Mouse (Mus musculus) adrenal gland, adult 8-10 months (tissue): ENCODE measurements around the gene Gm36864. TPM values are rescaled to one million over a fixed set of nuclear protein-coding genes. Genes with fewer than 3 reads are reported as not detected.
A peak's percentile ranks its signal among the peaks of the same experiment; 100 is the strongest.

Source experiments
- DNase-seq: peaks from one replicate; pipeline ENCODE4 v3.0.0; 2022
- total RNA-seq, 4 experiments: library from RNA; stranded (reverse); gene quantifications; 2 replicates each; pipeline ENCODE4 v1.2.4; 2022

Gene Gm36864
- total RNA-seq, 4 experiments from 2014 or later: not detected

DNA sequence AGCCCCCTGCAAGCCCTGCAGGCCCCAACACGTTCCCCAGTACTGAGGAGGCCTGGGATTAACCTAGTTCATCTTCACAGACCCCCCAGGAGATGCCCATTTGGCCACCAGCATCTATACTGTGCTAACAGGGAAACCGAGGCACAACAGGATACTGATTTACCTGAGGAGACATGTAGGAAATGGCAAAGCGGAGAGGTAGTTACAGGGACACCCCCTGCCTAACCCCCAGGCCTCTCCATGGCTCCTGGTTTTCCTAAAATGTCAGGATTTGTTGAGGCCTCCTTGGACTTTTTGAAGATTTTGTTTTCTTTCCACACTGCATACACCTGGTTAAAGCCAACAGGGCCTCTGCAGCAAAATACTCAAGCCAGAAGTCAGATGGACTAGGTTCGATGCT, 21.3 kb downstream of the Gm36864 start, which contains the start of gene Acp4:
Gene Acp4, minus strand, starts transcription at position 101 of the 400 bp plus-strand sequence.
- no peak for DNase-seq

DNA sequence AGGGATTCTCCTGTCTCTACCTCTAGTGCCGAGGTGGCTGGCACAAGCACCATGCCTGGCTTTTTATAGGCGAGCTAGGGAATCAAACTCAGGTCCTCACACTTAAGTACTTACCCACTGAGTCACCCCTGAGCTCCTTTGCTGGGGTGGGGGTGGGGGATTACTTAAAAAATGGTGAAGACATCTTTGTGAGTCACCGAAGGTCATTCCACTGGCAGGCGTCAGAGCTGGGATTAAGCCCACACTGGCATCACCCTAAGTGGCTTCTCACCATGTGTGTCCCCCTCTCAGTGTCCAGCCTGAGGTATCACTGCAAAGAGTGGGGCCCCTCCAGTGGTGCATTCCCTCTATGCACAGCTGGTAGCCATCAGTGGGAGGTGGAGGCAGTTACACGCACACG, 24.4 kb downstream of the Gm36864 start:
- no peak for DNase-seq

DNA sequence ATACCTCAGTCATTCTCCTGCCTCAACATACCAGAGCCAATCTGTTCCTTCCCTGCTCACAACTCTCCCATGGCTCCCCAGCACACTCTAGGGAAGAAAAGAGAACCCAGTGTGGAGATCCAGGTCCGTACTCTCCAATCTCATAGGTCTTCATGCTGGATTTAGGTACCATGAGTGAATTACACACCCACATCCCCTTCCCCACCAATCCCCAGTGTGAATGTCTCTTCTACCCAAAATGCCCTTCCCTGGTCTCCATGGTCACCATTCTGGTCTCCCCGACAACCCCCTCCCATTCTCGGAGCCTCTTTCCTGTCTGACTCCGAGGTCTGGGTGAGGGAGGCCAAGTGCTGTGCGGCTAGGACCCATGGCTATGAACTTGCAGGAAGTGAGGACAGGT, 25.2 kb downstream of the Gm36864 start, which contains the start of gene Gm15517:
Gene Gm15517, plus strand, starts transcription at position 301 of the 400 bp plus-strand sequence.
- DNase-seq: no peak

DNA sequence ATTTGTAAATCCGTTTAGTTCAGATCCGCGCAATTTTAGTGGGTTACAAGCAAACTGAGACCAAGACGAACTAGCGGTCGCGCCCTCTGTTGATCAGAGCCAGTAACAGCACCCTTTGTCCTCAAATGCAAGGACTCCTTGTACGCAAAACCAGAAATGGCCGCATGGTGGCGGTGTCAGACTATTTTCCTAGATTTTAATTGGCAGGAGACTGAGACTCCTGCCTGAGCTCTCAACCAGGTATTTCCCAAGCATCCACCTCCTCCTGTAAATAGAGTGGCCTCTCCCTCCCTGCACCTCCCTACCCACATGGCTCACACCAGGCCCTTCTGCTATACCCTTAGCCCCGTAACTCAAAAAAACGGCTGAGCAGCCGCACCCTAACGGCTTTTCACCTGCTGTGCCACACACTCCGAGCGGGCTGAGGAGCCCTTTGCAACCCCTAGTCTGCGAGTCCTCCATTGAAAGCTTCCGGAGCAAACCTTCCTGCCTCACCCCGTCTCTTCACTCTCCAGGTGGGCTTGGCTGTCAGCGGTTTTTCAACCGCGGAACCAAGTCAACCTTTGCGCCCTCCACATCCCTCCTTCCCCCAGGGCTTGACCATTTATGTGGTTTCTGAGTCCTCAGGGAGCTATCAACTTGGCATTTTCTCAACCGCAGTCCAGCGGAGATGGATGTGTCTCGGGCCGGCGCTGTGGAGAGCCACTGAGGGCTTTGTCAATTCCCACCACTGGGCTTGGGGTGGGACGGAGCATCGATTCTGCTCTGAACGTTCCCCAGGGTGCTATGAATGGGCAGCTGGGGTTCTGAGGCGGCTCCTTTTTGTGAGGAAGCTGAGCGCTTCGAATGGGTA, 27.0 kb downstream of the Gm36864 start:
- DNase-seq: peak; percentile 82

DNA sequence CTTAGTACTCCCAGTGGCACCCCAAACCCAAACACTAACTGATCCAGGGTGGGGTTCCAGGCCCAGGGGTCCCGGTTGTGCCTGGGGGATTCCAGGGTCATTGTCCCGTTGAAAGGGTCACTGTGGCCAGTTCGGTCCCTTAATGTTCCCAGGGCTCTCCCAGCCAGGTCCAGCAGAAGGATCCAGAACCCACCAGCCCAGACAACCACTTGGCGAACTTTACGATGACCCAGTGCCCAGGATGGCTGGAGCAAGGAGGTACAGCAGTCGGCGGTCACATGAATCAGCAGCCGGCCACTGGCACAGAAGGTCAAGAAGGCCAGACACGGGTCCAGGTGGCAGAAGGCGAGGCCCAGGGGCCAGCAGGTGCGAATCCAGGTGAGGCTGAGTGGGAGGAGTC, 32.1 kb downstream of the Gm36864 start:
- no peak for DNase-seq

DNA sequence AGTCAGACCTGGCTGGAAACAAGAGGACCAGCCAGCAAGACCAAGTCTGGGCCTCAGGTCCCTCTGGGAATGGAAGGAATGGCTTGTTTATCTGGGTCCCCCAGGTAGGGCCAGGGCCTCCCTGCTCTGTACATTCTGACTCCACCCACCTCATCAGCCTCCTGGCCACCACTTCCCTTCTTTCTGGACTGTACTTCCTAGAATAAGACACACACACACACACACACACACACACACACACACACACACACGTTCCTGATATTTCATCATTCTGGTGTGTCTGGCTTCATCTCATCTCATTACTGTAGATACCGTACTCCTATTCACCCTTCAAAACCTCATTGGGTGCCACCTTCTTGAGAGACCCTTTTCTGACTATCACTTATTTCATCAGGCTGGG, 33.4 kb downstream of the Gm36864 start:
- no peak for DNase-seq

DNA sequence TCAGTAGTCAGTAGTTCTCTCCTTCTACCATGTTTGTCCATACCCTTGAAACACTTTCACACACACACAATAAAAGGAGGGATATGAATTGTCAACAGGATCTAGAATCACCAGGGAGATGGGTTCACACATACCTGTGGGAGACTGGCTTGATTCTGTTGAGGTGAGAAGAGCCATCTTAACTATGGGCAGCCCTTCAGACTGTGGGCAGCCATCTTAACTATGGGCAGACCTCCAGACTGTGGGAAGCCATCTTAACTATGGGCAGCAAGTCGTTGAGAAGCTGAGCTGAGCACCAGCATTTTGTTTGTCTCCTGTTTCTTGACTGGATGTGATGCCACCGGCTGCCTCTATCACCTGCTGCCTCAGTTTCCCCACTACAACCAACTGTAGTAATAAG, 35.3 kb downstream of the Gm36864 start:
- no peak for DNase-seq

DNA sequence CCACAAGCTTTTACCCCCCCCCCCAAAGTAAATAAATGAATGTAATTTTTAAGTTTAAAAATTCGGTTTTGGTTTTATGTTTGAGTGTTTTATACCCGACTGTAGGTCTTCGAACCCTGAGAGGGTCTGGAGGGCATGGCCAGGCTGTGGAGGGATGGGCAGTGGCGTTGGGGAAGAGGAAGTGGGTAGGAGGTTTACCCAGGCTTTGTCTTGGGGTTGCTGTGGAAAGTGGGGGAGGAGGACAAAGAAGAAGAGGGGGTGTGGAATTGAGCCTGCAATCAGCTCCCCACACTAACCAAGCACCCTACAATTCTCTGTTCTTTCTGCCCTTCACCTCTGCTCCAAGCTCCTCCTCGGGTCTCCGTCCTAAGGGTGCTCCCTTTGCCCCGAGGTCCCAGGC, 36.6 kb downstream of the Gm36864 start:
- no peak for DNase-seq

DNA sequence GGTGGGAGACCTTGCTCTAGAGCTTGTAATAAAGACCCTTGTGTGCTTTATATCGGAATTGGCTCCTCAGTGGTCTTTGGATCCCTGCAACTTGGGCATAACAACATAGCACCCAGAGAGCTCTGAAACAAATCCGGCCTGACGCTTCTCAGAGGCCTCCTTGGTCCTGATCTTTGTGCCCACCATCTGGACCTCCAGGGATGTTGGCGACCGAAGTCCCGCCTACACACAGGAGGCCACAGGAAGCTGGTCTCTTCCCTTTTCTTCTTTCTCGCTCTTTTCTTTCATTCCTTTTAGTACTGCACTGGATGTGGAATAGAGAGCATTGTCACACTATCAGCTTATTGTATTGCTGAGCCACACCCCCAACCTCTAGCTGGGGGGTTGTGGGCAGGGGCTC, 37.5 kb downstream of the Gm36864 start:
- DNase-seq: no peak

DNA sequence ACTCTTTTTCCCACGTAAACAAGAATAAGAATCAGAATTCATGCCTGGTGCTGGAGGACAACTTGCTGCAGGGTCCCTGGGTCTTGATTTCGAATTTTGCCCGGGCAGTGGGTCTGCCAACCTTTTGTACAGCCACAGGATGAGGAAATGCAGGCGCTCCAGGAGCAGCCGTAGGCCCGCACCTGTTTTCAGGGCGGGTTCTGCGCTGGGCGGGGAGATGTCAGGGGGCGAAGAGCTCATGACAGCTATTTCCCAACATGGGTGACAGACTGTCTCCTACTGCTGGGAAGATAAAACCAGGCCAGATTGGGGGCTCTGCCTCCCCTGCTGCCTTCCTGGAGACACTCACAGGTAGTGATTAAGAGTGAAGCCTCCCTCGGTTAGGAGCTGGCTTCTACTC, 38.1 kb downstream of the Gm36864 start:
- no peak for DNase-seq

DNA sequence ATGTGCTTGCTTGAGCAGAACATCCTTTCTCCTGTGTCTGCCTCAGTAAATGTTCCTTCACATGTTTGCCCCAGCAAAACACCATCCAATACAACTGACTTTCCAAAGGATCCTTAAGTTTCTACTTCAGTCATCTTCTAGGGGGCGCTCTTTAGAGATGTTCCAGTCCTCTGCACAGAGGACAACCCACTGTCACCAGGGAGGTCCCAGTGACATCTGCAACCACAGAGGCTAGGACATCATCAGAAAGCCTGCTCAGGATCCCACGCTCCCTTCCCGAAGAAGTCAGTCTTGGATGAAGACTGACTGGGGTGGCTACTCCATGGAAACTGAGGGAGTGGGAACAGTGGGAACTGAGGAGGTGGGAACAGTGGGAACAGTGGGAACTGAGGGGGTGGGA, 39.6 kb downstream of the Gm36864 start:
- DNase-seq: no peak

DNA sequence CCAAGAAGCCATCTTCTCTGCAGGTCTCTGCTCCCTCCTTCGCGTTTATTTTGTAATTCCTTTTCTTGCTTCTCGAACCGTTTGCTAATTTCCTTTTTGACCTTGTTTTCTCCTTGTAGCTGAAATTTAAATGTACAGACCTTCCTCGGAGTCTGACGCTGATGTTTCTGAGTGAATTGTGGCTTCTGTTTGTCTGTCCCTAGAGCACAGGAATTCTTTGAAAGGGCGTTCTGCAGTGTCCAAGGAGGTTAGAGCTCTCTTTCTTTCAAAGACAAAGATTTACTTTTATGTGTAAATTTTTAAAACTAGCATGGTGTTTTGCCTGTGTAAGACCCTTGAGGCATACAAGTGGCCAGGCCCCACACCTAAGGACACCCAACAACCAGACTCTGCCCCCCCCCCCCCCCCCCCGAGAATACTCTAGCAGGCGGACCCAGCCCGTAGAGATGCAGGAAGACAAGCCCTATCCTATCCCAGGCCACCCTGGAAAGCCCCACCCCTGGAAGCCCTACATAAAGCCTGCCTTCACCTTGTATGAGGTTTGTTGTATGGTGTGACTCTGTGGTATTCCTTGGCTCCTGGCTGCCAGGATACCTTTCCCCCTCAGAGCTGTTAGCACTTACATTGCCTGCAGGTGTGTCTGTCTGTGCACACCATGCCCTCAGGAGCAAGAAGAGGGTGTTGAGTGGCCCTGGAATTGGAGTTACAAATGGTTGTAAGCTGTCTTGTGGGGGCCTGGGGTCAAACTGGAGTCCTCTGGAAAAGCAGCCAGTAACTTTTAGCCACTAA, 40.7 kb downstream of the Gm36864 start:
- no peak for DNase-seq

DNA sequence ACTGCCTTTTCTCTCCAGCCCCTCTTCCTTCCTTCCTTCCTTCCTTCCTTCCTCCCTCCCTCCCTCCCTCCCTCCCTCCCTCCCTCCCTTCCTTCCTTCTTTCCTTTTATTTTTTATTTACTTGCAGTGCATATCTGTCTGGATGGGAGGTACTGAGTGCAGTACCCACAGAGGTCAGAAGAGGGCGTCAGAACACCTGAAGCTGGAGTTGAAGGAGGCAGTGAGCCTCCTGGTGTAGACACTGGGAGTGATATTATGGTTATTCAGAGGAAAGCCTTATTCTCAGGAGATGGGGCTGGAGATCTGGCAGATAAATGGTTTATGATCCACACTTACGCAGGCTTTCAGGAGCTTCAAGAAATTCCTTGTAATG, 41.3 kb downstream of the Gm36864 start:
- no peak for DNase-seq

DNA sequence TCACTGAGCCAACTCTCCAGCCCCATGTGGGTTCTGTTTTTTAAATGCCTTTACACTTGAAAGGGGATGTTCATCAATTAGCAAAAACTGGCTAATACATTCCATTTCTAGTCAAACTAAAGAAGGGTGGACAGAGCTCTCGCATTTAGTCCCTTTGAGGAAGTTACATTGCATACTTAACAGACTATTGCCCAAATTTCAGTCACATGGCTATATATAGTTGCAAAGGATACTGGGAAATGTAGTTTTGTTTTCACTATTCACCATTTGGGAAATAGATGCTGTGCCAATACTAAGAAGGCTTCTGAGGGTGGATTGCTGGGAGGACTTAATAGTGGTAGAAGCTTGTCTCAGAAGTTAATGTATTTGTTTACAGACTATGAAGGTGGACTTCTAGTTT, 45.0 kb downstream of the Gm36864 start:
- DNase-seq: no peak

DNA sequence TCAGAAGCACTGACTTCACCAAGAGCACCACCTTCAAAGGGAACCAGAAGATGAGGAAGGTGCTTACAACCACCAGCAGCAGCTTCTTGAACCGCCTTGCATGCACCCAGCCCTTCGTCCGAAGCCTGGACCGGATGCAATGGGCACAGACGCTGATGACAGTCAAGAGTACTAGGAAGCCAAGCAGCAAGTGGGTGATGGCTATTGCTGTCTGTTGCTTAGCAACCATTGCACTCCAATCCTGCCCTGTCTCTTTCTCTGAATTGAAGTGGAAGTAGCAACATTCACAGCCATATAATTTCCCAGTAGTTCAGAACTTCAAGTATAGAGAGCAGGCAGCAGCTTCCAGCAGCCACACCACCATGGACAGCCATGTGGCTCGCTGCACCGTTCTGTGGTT, 45.6 kb downstream of the Gm36864 start:
- no peak for DNase-seq

DNA sequence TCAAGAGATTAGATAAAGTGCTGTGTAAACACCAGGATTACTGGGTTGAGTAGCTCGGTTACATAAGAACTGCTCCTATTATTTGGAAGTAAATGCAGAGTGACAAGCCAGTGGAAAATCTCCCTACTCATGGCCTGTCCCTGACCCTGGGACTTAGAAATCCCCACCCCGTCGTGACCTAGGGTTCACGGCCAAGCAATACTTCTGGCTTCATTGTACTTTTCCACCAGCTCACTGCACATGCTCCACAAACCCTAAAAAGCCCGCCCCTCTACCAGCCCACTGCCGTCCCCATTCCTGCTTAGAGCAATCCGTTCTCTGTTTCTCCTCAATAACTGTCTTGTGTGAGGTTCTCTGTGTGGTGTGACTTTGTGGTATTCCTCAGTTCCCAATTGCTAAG, 51.8 kb downstream of the Gm36864 start:
- DNase-seq: no peak

DNA sequence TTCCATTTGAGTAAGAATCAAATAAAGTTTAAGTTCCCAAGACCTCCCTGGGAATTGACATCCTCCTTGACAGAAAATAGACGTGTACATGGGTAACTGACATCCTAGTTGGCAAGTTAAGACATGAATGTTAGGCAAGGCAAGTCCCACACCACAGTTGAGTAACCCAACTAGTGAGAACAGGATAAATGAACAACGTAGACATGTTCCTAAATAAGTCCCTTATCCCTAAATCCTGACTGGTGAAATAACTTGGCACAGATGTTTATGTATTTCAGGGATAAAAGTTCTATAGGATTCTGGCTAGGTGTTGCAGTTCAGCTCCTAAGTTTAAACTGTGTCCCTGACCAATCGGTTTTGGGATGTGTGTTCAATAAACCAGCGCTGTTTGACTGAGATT, 55.0 kb downstream of the Gm36864 start:
- DNase-seq: no peak

DNA sequence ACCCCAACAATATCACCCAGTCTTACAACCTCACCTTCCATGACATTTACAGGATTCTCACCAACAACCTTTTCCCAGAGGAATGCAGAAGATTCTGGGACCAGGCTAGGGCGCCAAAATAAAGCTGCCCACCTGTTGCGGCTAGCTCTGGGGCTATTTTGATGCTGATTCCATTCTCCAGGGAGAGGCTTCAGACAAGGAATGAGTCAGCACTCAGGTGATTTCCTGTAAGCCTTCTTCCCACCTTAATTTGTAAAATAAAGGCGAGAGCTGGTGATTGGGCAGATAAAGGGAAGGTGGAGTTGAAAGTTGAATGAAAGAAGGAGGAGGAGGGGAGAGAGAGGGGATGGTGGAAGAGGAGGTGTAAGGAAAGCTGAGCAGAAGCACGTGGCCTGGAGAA, 55.4 kb downstream of the Gm36864 start:
- no peak for DNase-seq

Other genes starting within 250 kb of the Gm36864 start
- gene Klk1b11, start 240.3 kb upstream of the Gm36864 start, total RNA-seq: not detected
- gene Klk1b26, start 224.0 kb upstream of the Gm36864 start, total RNA-seq: not detected
- gene Klk1b27, start 183.9 kb upstream of the Gm36864 start, total RNA-seq: not detected
- gene Klk1b21, start 133.8 kb upstream of the Gm36864 start, total RNA-seq: 1 to 10 TPM in 1 of 4 experiments, not detected in 3; 1.1 TPM
- gene Klk1b22, start 123.5 kb upstream of the Gm36864 start, total RNA-seq: not detected
- not detected for gene Klk1b16, start 99.4 kb upstream of the Gm36864 start, total RNA-seq
- gene Klk1b24, start 47.9 kb upstream of the Gm36864 start, total RNA-seq: under 1 TPM in 2 of 4 experiments, not detected in 2; 0.29 to 0.91 TPM
- not detected for gene Klk1b3, start 38.0 kb upstream of the Gm36864 start, total RNA-seq
- not detected for gene Klk1b4, start 28.7 kb upstream of the Gm36864 start, total RNA-seq
- not detected for gene Klk1b5, start 20.2 kb upstream of the Gm36864 start, total RNA-seq
- 1 to 10 TPM in 1 of 4 experiments, under 1 TPM in 2, not detected in 1; 0.78 to 1.2 (median 0.89) TPM for gene Klk1, start 10.8 kb upstream of the Gm36864 start, total RNA-seq
- 1 to 10 TPM in 1 of 4 experiments, under 1 TPM in 3; 0.68 to 1.2 (median 0.96) TPM for gene 1700028J19Rik, start 10.5 kb downstream of the Gm36864 start, total RNA-seq
- gene 2410002F23Rik, start 10.5 kb downstream of the Gm36864 start, total RNA-seq: 100 to 1,000 TPM in 3 of 4 experiments, 10 to 100 TPM in 1; 71.9 to 151 (median 133) TPM
- gene Acp4, start 21.2 kb downstream of the Gm36864 start, total RNA-seq: not detected
- gene Gm15517, start 25.3 kb downstream of the Gm36864 start, total RNA-seq: not detected
- 1 to 10 TPM; 4.1 to 6.0 (median 5.1) TPM for gene Clec11a, start 70.7 kb downstream of the Gm36864 start, total RNA-seq
- 10 to 100 TPM in 3 of 4 experiments, 1 to 10 TPM in 1; 9.3 to 17.6 (median 14.3) TPM for gene Shank1, start 74.1 kb downstream of the Gm36864 start, total RNA-seq
- gene Syt3, start 147.9 kb downstream of the Gm36864 start, total RNA-seq: 10 to 100 TPM in 1 of 4 experiments, 1 to 10 TPM in 3; 4.9 to 11.1 (median 7.6) TPM
- 1 to 10 TPM in 3 of 4 experiments, under 1 TPM in 1; 0.73 to 2.2 (median 1.4) TPM for gene 1700008O03Rik, start 149.6 kb downstream of the Gm36864 start, total RNA-seq
- 10 to 100 TPM in 2 of 4 experiments, 1 to 10 TPM in 2; 6.4 to 15.4 (median 9.8) TPM for gene Lrrc4b, start 192.8 kb downstream of the Gm36864 start, total RNA-seq
- gene Aspdh, start 229.2 kb downstream of the Gm36864 start, total RNA-seq: 1 to 10 TPM in 3 of 4 experiments, under 1 TPM in 1; 0.73 to 2.0 (median 1.4) TPM
- 10 to 100 TPM; 43.7 to 56.5 (median 46.9) TPM for gene Josd2, start 231.8 kb downstream of the Gm36864 start, total RNA-seq